Mouse (Mus musculus): ENCODE data around the gene Cxcl14.

- TF ChIP-seq CTCF (IDR thresholded peaks at IDR 0.05; ENCODE audit: low read depth, low read length) (no peak), POLR2A (IDR thresholded peaks at IDR 0.05; ENCODE audit: extremely low read depth, insufficient read depth, low read length) (no peak)
Observed at GRCm38 (mm10) chr13:56305058-56305457, 8.7 kb upstream of the Cxcl14 start.

Measured in liver, adult 2 months (tissue).